Mouse (Mus musculus): ENCODE measurements around the gene Glud1.

GRCm38 (mm10) chr14:34296350-34296749 is 14.2 kb upstream of the Glud1 start:
- TF ChIP-seq CTCF (IDR thresholded peaks at IDR 0.05; ENCODE audit: low read depth) (no peak), EP300 (IDR thresholded peaks at IDR 0.05; ENCODE audit: low read depth) (no peak)
